Mouse (Mus musculus) c-Kit-positive CD71-positive TER-119-positive erythroid progenitor cells, embryonic 14.5 days (primary cell): ENCODE results near the gene Rhov.

ENCODE experiments used
- DNase-seq: peaks from one replicate; pipeline ENCODE4 v3.0.0-alpha.2; 2013; ENCODE audit warnings: low spot score

Rhov gene

GRCm38 (mm10) chr2:119237210-119237870, 33.7 kb downstream of the Rhov start, which contains the start of gene Spint1:
Gene Spint1 (plus strand): TSS chr2:119237362.
- DNase-seq = no peak

GRCm38 (mm10) chr2:119236682-119237209, 34.3 kb downstream of the Rhov start:
- DNase-seq = no peak

- DNase-seq = no peak
Measured at GRCm38 (mm10) chr2:119229775-119230704, 41.0 kb downstream of the Rhov start, which contains the start of gene Ppp1r14d. Gene Ppp1r14d (minus strand): TSS chr2:119229906.
